Mouse (Mus musculus): ENCODE results near the gene Hoxc5. TPM values are rescaled to one million over a fixed set of nuclear protein-coding genes. Genes with fewer than 3 reads are reported as not detected.

The Hoxc5 gene
- polyA plus RNA-seq, 1 experiment: 7.0 TPM

DNA sequence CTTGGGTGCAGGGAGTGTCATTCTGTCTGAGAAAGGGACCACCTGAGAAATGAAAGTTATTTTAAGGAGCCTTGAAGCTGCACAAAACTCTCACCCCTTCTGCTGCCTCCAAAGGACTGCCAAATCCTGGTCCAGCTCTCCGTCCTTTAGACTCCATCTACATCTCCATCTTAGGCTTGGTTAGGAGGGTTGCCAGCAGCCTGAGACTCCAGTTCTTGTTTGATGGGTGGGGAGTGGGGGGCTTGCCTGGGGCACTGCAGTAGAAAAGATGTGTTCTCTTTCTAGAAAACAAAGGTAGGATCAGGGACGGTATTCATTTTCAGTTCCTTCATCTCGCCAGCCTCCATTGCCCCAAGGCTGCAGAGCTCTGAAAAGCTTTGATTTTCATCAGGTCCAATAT, 30.2 kb downstream of the Hoxc5 start:
- DNase-seq (ENCODE audit: low read depth): no peak
- TF ChIP-seq CTCF (IDR thresholded peaks at IDR 0.05; ENCODE audit: borderline replicate concordance, extremely low read depth, insufficient read depth, insufficient read length) (no peak), POLR2A (IDR thresholded peaks at IDR 0.05; ENCODE audit: borderline replicate concordance, extremely low read depth, insufficient read depth, insufficient read length, poor library complexity, severe bottlenecking) (no peak)

GRCm38 (mm10) chr15:102997939-102998355, 30.7 kb downstream of the Hoxc5 start, which contains the start of gene Hoxc6:
Gene Hoxc6 (plus strand): TSS chr15:102998257.
- DNase-seq (ENCODE audit: low read depth): no peak
- TF ChIP-seq POLR2A (IDR thresholded peaks at IDR 0.05; ENCODE audit: borderline replicate concordance, extremely low read depth, insufficient read depth, insufficient read length, poor library complexity, severe bottlenecking) (no peak), CTCF (IDR thresholded peaks at IDR 0.05; ENCODE audit: borderline replicate concordance, extremely low read depth, insufficient read depth, insufficient read length) (no peak)

- no peak for DNase-seq (ENCODE audit: low read depth)
- TF ChIP-seq POLR2A (IDR thresholded peaks at IDR 0.05; ENCODE audit: borderline replicate concordance, extremely low read depth, insufficient read depth, insufficient read length, poor library complexity, severe bottlenecking) (no peak), CTCF (IDR thresholded peaks at IDR 0.05; ENCODE audit: borderline replicate concordance, extremely low read depth, insufficient read depth, insufficient read length) (no peak)
These were observed 31.5 kb downstream of the Hoxc5 start for GRCm38 (mm10) chr15:102998608-102999182.

- peak; percentile 84 for DNase-seq (ENCODE audit: low read depth)
- TF ChIP-seq CTCF (IDR thresholded peaks at IDR 0.05; ENCODE audit: borderline replicate concordance, extremely low read depth, insufficient read depth, insufficient read length) (no peak), POLR2A (IDR thresholded peaks at IDR 0.05; ENCODE audit: borderline replicate concordance, extremely low read depth, insufficient read depth, insufficient read length, poor library complexity, severe bottlenecking) (no peak)
These were observed 32.1 kb downstream of the Hoxc5 start for GRCm38 (mm10) chr15:102999183-102999831.

DNA sequence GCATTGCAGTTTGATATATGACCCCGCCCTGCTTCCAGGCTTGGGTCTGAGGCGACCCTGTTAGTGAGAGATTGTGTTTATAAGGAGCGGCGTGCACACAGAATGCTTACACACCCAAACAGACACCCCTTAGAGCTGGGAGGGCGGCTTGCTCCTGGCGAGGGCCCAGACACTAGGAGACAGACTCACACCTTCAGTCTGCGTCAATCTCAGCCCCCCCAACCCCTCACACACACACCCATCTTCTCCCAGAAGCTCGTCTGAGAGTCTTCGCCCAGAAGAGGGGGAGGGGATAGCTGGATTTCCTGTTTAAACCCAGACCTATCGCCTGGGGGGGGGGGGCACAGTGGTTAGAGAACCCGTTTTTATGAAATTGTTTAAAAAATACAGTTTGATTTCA, 32.7 kb downstream of the Hoxc5 start:
- no peak for DNase-seq (ENCODE audit: low read depth)
- no peak for TF ChIP-seq CTCF (IDR thresholded peaks at IDR 0.05; ENCODE audit: borderline replicate concordance, extremely low read depth, insufficient read depth, insufficient read length)
- no peak for TF ChIP-seq POLR2A (IDR thresholded peaks at IDR 0.05; ENCODE audit: borderline replicate concordance, extremely low read depth, insufficient read depth, insufficient read length, poor library complexity, severe bottlenecking)

DNA sequence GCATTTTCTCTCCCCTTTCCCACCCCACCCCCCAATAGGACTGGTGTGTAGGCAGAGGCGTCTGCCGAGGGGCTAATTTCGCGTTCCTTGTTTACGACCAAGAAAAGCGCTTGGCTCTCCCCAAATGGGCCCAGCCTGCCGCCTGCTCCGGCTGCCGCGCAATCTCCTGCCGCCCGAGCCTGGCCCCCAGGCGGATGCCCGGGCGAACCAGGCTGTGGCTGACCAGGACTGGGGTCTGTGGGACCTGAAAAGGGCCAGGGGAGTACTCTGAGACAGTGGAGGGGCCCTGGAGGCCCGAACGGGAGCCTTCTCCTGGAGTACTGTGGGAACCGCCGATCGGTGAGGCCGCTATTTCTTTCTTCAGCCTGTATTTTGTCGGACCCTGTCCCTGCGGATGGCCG, 33.3 kb downstream of the Hoxc5 start:
- TF ChIP-seq POLR2A (IDR thresholded peaks at IDR 0.05; ENCODE audit: borderline replicate concordance, extremely low read depth, insufficient read depth, insufficient read length, poor library complexity, severe bottlenecking): no peak
- TF ChIP-seq CTCF (IDR thresholded peaks at IDR 0.05; ENCODE audit: borderline replicate concordance, extremely low read depth, insufficient read depth, insufficient read length): no peak
- no peak for DNase-seq (ENCODE audit: low read depth)

DNA sequence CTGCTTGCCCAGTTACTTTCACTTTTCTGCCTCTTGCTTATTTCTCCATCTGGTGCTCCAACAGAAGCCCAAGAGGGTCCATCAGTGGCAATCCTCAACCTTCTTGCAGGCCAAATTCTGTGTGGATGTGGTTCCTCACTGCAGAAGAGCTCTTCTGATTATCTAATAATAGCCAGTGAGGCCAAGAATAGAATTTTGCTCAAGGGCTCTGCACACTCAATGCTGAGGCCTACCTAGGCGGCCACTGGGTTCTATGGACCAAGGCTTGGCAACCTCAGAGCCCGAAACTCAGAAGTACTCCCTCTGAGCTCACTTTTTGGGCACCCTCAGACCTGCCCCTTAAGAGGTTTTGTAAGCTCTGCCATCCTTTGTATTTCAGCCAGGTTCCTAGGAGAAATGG, 34.1 kb downstream of the Hoxc5 start:
- TF ChIP-seq POLR2A (IDR thresholded peaks at IDR 0.05; ENCODE audit: borderline replicate concordance, extremely low read depth, insufficient read depth, insufficient read length, poor library complexity, severe bottlenecking) (no peak), CTCF (IDR thresholded peaks at IDR 0.05; ENCODE audit: borderline replicate concordance, extremely low read depth, insufficient read depth, insufficient read length) (no peak)
- no peak for DNase-seq (ENCODE audit: low read depth)

GRCm38 (mm10) chr15:103002156-103002555, 34.9 kb downstream of the Hoxc5 start:
- DNase-seq (ENCODE audit: low read depth): no peak
- TF ChIP-seq CTCF (IDR thresholded peaks at IDR 0.05; ENCODE audit: borderline replicate concordance, extremely low read depth, insufficient read depth, insufficient read length) (no peak), POLR2A (IDR thresholded peaks at IDR 0.05; ENCODE audit: borderline replicate concordance, extremely low read depth, insufficient read depth, insufficient read length, poor library complexity, severe bottlenecking) (no peak)

GRCm38 (mm10) chr15:103002821-103003448, 35.7 kb downstream of the Hoxc5 start:
- TF ChIP-seq POLR2A (IDR thresholded peaks at IDR 0.05; ENCODE audit: borderline replicate concordance, extremely low read depth, insufficient read depth, insufficient read length, poor library complexity, severe bottlenecking) (no peak), CTCF (IDR thresholded peaks at IDR 0.05; ENCODE audit: borderline replicate concordance, extremely low read depth, insufficient read depth, insufficient read length) (no peak)
- no peak for DNase-seq (ENCODE audit: low read depth)

- no peak for TF ChIP-seq POLR2A (IDR thresholded peaks at IDR 0.05; ENCODE audit: borderline replicate concordance, extremely low read depth, insufficient read depth, insufficient read length, poor library complexity, severe bottlenecking)
- TF ChIP-seq CTCF (IDR thresholded peaks at IDR 0.05; ENCODE audit: borderline replicate concordance, extremely low read depth, insufficient read depth, insufficient read length): no peak
- no peak for DNase-seq (ENCODE audit: low read depth)
These were observed 38.1 kb downstream of the Hoxc5 start for GRCm38 (mm10) chr15:103005308-103005707.

- TF ChIP-seq POLR2A (IDR thresholded peaks at IDR 0.05; ENCODE audit: borderline replicate concordance, extremely low read depth, insufficient read depth, insufficient read length, poor library complexity, severe bottlenecking) (no peak), CTCF (IDR thresholded peaks at IDR 0.05; ENCODE audit: borderline replicate concordance, extremely low read depth, insufficient read depth, insufficient read length) (no peak)
- no peak for DNase-seq (ENCODE audit: low read depth)
These were observed 38.6 kb downstream of the Hoxc5 start for GRCm38 (mm10) chr15:103005797-103006196.
